Mouse (Mus musculus) liver, embryonic 14.5 days (tissue): ENCODE results near the gene Chd2. TPM values are rescaled to one million over a fixed set of nuclear protein-coding genes. Genes with fewer than 3 reads are reported as not detected.

Experiments used
- ATAC-seq: fragments of 200-750 bp; cut with Nextera tagmentation; 2 replicates; pipeline ENCODE4 v1.8.0; 2017; ENCODE audit warnings: moderate number of reproducible peaks, mild to moderate bottlenecking, moderate library complexity; ENCODE audit not compliant: insufficient read depth
- DNase-seq, 3 experiments: peaks; one replicate each; pipeline ENCODE4 v3.0.0-alpha.2; 2012 to 2013; ENCODE audit warnings: low read depth in 3 of 3, low spot score in 3 of 3
- H3K27ac ChIP-seq: fragments of 300-500 bp; sonication (generic); 2 replicates; pipeline ENCODE4 v1.5.1; 2014; ENCODE audit warnings: moderate library complexity, mild to moderate bottlenecking, control low read depth, inconsistent platforms
- H3K27me3 ChIP-seq: fragments of 300-500 bp; sonication (generic); 2 replicates; pipeline ENCODE4 v1.6.1; 2014; ENCODE audit warnings: mild to moderate bottlenecking, low read length, moderate library complexity; ENCODE audit not compliant: control insufficient read depth, insufficient read depth
- H3K36me3 ChIP-seq: fragments of 300-500 bp; sonication (generic); replicated peaks from 2 replicates; pipeline ENCODE4 v1.6.1; 2014; ENCODE audit warnings: low read depth; ENCODE audit not compliant: control insufficient read depth, insufficient read depth
- H3K4me1 ChIP-seq, 2 experiments: fragments of 200-500 bp in 1 of 2; fragments of 300-500 bp in 1 of 2; sonication (generic) in 1 of 2; replicated peaks; 2 replicates each; pipeline ENCODE4 v1.6.1; 2012 to 2014; ENCODE audit warnings: antibody characterized with exemption in 1 of 2, inconsistent platforms in 1 of 2, low read length in 1 of 2; ENCODE audit not compliant: control insufficient read depth in 2 of 2, insufficient read depth in 2 of 2
- H3K4me2 ChIP-seq: fragments of 300-500 bp; sonication (generic); 2 replicates; pipeline ENCODE4 v1.6.1; 2014; ENCODE audit warnings: low read depth, mild to moderate bottlenecking, control low read depth, moderate library complexity
- H3K4me3 ChIP-seq, 2 experiments: fragments of 200-500 bp in 1 of 2; fragments of 300-500 bp in 1 of 2; sonication (generic) in 1 of 2; 2 replicates each; pipeline ENCODE4 v1.5.1; 2012 to 2014; ENCODE audit warnings: low read depth in 2 of 2, low read length in 2 of 2, mild to moderate bottlenecking in 2 of 2, control low read depth in 1 of 2, inconsistent platforms in 1 of 2, moderate library complexity in 1 of 2; ENCODE audit not compliant: insufficient read depth in 1 of 2
- H3K9ac ChIP-seq: fragments of 300-500 bp; sonication (generic); replicated peaks from 2 replicates; pipeline ENCODE4 v1.6.1; 2014; ENCODE audit warnings: mild to moderate bottlenecking, control low read depth, moderate library complexity
- H3K9me3 ChIP-seq: fragments of 300-500 bp; sonication (generic); 2 replicates; pipeline ENCODE4 v1.6.1; 2016; ENCODE audit warnings: low read length, mixed read lengths; ENCODE audit not compliant: control insufficient read depth
- CTCF ChIP-seq: IDR thresholded peaks from 2 replicates; pipeline ENCODE4 v1.5.1; 2016; ENCODE audit warnings: antibody characterized with exemption, low read depth, control low read depth
- EP300 ChIP-seq: IDR thresholded peaks from 2 replicates; pipeline ENCODE4 v1.6.1; 2016; ENCODE audit warnings: antibody characterized with exemption, low read depth
- WGBS: fragments of 180-500 bp; shearing (Covaris S2); extraction: QIAGEN DNeasy Blood & Tissue Kit; methylation state at CpG from one replicate; pipeline ENCODE4 v1.1.7; 2014; ENCODE audit not compliant: insufficient replicate concordance; 5-methylcytosine and 5-hydroxymethylcytosine counted together
- polyA plus RNA-seq, 2 experiments: library from polyadenylated mRNA; depleted of rRNA in 1 of 2; stranded (reverse) in 1 of 2; unstranded in 1 of 2; fragments of >200 nt; fragmentation: Nextera tagmentation in 1 of 2; extraction: Ambion mirVana in 1 of 2; gene quantifications; 2 replicates each; pipeline versions ENCODE4 v1.2.1 to v1.2.3; 2012 to 2014

The Chd2 gene
- polyA plus RNA-seq, 2 experiments: 12.0 to 14.8 TPM

DNA sequence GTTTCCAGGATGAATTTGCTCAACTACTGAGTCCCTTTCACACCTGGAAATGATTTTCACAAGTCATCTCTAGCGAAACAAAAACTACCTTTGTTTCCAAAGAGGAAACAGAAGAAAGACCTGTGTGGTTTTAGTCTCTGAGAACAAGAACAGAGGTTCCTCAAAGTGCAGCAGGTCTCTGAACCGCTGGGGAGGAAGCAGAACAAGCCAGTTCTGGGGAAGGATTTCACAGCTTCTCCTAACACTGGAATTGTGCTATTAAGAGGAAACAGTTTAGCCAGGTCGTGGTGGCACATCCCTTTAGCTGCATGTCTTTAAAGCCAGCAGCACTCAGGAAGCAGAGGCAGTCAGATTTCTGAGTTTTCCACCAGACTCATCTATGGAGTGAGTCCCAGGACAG is 30.9 kb upstream of the Chd2 start:
- WGBS: 15% methylated on average over 3 of the region's 3 CpGs
- H3K27ac ChIP-seq: no peak overlapping the region
- DNase-seq: no peak

DNA sequence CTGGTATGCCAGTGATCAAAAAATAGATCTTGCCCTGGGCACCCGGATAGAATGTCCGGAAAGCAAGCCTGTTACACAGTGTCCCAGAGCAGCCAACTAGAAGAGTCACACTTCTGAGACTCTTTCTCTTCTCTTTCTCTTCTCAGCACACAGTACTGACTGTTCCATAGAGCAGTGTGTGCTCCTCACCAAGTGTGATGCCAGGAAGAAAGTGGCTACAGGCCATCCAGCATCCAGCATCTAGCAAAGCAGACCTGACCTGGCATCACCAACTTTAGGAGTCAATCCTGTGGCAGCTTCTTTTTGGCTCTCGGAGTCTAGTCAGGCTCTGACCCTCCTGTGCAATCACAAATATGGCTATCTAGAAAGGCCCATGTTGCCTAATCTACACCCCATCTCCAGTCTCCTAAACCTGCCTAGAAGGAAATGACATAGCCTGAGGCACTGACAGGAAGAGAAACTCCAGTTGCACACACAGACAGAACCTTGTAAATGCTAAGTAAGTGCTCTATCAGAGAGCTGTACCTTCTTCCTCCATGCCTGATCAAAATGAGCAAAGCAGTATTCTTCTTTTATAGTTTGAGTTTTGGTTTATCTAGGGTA is 27.3 kb upstream of the Chd2 start:
- Histone ChIP-seq H3K9ac (no peak overlapping the region), H3K9me3 (no peaks in the 10 kb centered on the region), H3K27ac (no peak overlapping the region), H3K27me3 (no peaks in the 10 kb centered on the region), H3K4me3 (no peak overlapping the region), H3K4me1 (peaks cover 0 to 6% of the 10 kb centered on the region in 2 experiments; a peak in 2 of 4 replicates), H3K4me2 (no peak overlapping the region), H3K36me3 (no peaks in the 10 kb centered on the region)
- no peak for TF ChIP-seq EP300
- TF ChIP-seq CTCF: no peak
- 68% methylated on average over 3 of the region's 3 CpGs for WGBS
- DNase-seq (no peak), ATAC-seq (no peak)

More for the DNA sequence above, 30.9 kb upstream of the Chd2 start:
- no peak for ATAC-seq
- H3K4me1 ChIP-seq: peaks cover 0 to 10% of the 10 kb centered on the region in 2 experiments; a peak in 2 of 4 replicates
- no peak overlapping the region for H3K4me2 ChIP-seq
- no peak overlapping the region for H3K4me3 ChIP-seq
- H3K9me3 ChIP-seq: no peaks in the 10 kb centered on the region
- TF ChIP-seq EP300 (no peak), CTCF (no peak)
- no peaks in the 10 kb centered on the region for H3K36me3 ChIP-seq
- H3K27me3 ChIP-seq: no peaks in the 10 kb centered on the region
- no peak overlapping the region for H3K9ac ChIP-seq

DNA sequence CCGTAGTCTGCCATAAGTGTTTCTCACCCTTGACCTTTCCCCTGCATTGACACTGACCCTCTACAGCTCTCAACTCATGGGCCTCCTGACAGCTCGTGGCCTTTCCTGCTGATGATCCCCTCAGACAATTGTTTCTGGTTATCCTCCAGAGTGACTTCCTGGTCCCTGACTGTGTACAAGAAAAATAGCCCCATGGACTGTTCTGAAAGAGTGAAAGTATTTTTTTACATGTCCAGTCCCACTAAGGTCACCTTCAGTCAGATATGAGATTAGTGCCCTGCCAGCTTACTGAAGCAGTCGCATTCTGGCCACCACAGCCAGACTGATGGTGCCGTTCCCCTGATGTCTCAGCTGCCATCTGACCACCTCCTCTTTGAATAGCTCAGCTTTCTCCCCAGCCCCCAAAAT is 26.1 kb upstream of the Chd2 start:
- ATAC-seq (no peak; the same call in 1 of the 2 replicates), DNase-seq (no peak)
- Histone ChIP-seq H3K27ac (no peak overlapping the region), H3K4me3 (no peak overlapping the region), H3K36me3 (no peaks in the 10 kb centered on the region), H3K27me3 (no peaks in the 10 kb centered on the region), H3K4me1 (peaks cover 0 to 6% of the 10 kb centered on the region in 2 experiments; a peak in 2 of 4 replicates), H3K9me3 (no peaks in the 10 kb centered on the region), H3K9ac (no peak overlapping the region), H3K4me2 (no peak overlapping the region)
- TF ChIP-seq CTCF (no peak), EP300 (no peak)
- 59% methylated on average over 4 of the region's 4 CpGs for WGBS

DNA sequence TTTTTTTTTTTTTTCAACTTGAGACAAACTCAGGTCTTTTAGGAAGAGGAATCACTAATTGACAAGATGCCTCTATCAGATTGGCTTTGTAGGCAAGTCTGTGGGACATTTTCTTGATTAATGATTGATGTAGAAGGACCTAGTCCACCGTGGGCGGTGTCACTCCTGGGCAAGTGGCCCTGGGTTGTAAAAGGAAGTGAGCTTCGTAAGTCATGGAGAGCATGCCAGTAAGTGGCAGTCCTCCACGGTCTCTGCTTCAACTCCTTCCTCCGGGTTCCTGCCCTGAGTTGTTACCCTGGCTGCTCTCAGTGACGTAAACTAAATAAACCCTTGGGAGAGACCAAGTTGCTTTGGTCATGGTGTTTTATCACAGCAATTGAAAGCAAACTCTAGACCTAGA is 22.5 kb upstream of the Chd2 start:
- DNase-seq: no peak
- 69% methylated on average over 6 of the region's 6 CpGs for WGBS
- H3K9ac ChIP-seq: no peak overlapping the region
- no peaks in the 10 kb centered on the region for H3K9me3 ChIP-seq
- no peaks in the 10 kb centered on the region for H3K27me3 ChIP-seq
- no peak for ATAC-seq
- H3K4me1 ChIP-seq: peaks cover 12 to 22% of the 10 kb centered on the region in 2 experiments
- no peak overlapping the region for H3K27ac ChIP-seq
- H3K4me3 ChIP-seq: no peak overlapping the region
- TF ChIP-seq EP300: no peak
- TF ChIP-seq CTCF: no peak
- H3K4me2 ChIP-seq: no peak overlapping the region
- no peaks in the 10 kb centered on the region for H3K36me3 ChIP-seq

DNA sequence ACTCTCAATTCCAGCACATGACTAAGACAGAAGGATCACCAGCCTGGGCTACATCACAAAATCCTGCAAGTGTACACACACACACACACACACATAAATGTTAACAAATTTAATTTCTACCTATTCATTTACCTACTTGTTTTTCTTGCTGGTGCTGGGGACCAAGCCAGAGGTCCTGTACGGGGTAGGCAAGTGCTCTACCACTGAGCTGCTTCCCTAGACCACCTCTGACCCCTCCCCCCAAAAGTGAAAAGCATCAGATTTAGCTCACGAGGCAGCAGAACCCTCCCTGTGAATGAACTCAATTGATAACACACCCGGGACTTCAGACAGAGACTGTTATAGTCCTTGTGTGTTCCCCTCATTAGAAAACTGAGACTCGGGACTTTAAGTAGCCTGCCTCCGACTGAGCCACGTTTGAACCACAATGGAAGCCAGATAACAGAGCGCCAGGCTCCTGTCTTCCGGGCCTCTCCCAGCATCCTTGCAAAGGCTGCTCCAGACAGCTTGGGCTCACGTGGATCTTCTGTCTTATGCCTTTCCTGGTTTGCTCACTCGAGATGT is 19.9 kb upstream of the Chd2 start:
- no peak for DNase-seq
- 26% methylated on average over 10 of the region's 10 CpGs for WGBS
- Histone ChIP-seq H3K4me2 (no peak overlapping the region), H3K27ac (no peak overlapping the region), H3K9ac (0 out of 2 replicates have a peak overlapping the region, but pooled peaks have one; percentile 10), H3K4me1 (peaks cover 13 to 16% of the 10 kb centered on the region in 2 experiments), H3K4me3 (no peak overlapping the region), H3K36me3 (no peaks in the 10 kb centered on the region), H3K9me3 (no peaks in the 10 kb centered on the region), H3K27me3 (no peaks in the 10 kb centered on the region)
- no peak for ATAC-seq
- TF ChIP-seq EP300: no peak
- TF ChIP-seq CTCF: no peak
